Mouse (Mus musculus) fat pad, adult 2 months (tissue): ENCODE results near the gene Qrfp.

Experiments
- DNase-seq: peaks from one replicate; pipeline ENCODE4 v3.0.0-alpha.2; 2011; ENCODE audit warnings: low read depth, low spot score; ENCODE audit errors: extremely low read depth

Gene Qrfp

DNA sequence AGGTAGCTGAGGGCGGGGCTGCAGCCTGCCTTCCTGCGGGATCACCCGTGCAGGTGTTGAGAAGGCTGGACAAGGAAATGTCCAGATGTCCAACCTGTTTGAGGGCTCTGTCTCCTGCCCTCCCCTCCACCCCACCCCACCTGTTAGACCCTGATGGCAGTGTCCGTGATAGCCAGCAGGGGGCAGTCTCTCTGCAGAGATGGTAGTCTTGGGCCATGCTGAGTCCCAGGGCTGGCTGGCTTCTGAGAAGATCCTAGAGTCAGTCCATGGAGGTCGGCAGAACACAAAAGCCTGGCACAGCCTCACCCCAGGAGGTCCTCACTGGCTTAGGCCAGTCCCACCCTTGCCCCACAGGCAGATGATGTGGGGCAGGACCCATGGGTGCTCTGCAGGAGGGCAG is 5.0 kb upstream of the Qrfp start:
- no peak for DNase-seq

GRCm38 (mm10) chr2:31814699-31815098 is 4.3 kb upstream of the Qrfp start:
- DNase-seq, result peak; percentile 68

- DNase-seq, result no peak
These were observed 3.3 kb upstream of the Qrfp start for GRCm38 (mm10) chr2:31813641-31814040.

GRCm38 (mm10) chr2:31811086-31811958 is 942 bp upstream of the Qrfp start:
- no peak for DNase-seq

- DNase-seq, result no peak
These were observed 1.0 kb downstream of the Qrfp start for GRCm38 (mm10) chr2:31809358-31809740.

GRCm38 (mm10) chr2:31808410-31809357 is 1.7 kb downstream of the Qrfp start:
- DNase-seq, result no peak

DNA sequence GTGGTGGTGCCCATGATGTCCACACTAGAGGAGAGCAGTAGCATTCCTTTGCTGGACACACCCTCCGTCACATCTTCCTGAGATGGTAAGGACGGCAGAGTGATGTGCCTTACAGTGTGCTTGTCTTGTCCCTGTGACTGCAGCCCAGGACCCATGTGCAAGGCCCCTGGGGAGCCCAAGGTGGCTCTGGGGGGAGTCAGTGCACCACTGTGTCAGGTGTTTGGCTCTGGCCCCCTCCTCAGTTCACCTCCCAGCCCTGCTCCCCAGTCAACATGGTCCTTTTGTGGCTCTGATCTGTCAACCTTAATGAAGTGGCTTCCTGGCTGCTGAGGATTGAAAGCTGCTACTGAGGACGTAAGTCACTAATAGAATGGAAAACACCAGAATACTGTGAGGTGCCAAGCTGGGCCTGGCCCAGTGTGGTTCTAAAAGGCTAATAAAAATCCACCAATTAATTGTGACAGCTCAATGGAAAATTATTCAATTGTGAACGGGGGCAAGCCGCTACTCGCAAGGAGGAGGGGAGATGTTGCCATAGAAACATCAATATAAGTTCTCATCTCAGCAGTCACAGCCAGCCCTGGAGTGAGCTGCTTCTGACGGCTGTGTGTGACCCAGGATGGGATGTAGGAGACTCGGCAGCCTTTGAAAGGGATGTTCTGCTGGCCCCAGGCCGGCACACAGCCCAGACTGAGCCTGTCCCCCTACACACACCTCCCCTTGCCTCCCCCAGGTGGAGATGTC is 3.6 kb downstream of the Qrfp start:
- no peak for DNase-seq

- no peak for DNase-seq
These were observed 6.9 kb downstream of the Qrfp start for GRCm38 (mm10) chr2:31803480-31803879.

DNA sequence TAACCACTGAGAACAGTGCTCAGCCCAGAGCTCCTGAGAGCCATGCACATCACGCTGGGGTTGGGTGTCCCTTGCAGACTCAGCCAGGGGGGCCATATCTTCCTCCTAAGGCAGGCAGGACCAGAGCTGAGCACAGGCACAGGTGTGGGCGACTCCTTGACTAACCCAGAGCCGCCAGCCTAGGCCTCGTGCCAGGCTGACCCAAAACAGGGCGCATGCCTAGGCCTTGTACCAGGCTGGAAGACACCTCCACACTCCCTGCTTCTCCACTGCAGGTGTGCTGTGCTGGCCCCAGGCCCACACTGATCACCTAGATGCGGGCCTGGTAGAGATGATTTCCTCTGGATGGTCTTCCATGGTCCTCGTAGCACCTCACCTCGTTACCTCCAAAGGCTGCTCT is 7.6 kb downstream of the Qrfp start:
- DNase-seq, result no peak

DNA sequence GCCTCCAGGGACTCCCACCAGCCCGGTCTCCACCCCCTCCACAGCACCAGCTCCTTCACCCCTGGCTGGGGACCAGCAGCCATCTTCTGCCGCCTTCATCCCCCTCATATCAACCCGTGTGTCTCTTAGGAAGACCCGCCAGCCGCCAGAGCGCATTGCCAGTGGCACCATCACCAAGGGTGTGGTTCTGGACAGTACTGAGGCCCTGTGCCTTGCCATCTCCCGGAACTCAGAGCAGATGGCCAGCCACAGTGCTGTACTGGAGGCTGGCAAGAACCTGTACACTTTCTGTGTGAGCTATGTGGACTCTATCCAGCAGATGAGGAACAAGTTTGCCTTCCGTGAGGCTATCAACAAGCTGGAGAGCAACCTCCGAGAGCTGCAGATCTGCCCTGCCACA is 9.0 kb downstream of the Qrfp start:
- no peak for DNase-seq

DNA sequence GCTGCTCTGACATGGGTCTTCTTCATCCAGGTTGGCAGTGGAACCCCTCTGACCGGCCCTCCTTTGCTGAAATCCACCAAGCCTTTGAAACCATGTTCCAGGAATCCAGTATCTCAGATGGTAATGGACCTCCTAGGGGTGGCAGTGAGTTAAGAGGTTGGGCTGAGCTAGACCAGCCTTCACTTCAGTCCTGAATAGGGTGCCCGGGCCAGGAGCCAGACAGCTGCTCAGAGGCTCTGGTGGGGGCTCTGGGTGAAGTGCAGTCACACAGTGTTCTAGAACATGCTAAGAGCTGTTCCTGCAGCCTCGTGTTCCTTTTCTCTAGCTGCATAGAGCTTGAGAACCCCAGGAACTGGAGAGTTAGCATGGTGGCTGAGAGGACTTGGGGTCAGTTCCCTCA is 13.4 kb downstream of the Qrfp start:
- no peak for DNase-seq

GRCm38 (mm10) chr2:31792611-31793010 is 17.8 kb downstream of the Qrfp start:
- no peak for DNase-seq

GRCm38 (mm10) chr2:31791260-31791659 is 19.1 kb downstream of the Qrfp start:
- DNase-seq, result no peak

DNA sequence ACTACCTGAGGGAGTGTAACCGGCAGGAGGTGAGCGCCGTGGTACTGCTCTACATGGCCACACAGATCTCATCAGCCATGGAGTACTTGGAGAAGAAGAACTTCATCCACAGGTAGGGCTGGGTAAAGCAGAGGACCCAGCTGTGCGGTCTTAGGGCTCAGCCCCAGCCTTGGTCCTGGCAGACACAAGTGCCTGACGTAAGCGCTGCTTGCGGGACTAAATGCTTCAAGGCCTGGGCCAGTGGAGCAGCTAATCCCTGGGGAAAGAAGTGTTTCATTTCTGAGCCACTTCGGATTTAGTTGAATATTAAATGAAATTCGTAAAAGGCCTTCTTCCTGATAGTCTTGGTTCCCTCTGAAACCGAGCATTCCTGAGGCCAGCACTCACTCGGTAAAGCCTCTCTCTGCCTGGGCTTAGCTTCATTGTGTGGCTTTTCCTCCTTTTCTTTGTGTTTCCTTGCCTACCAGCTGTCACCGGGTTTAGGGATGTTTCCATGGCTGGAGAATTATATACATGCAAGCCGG is 19.6 kb downstream of the Qrfp start:
- no peak for DNase-seq

DNA sequence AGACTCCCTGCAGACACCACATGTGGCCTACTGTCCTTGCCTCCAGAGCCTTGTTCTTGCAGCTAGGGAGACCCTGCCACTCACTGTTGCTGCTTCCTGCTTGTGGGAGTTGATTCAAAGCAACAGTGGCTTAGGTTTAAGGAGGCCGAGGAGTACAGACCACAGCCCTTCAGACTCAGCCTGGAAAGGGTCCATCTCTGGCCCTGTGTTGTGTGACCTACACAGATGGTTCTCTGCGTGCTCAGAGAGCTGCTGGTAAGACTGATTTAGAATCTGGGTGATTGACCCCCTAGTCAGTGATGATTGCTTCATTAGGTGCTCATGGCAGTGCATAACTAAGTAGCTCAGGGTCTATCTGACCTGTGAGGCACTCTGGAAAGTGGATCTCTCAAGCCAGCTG is 21.2 kb downstream of the Qrfp start:
- DNase-seq, result no peak

- no peak for DNase-seq
These were observed 22.2 kb downstream of the Qrfp start for GRCm38 (mm10) chr2:31788227-31788626.

DNA sequence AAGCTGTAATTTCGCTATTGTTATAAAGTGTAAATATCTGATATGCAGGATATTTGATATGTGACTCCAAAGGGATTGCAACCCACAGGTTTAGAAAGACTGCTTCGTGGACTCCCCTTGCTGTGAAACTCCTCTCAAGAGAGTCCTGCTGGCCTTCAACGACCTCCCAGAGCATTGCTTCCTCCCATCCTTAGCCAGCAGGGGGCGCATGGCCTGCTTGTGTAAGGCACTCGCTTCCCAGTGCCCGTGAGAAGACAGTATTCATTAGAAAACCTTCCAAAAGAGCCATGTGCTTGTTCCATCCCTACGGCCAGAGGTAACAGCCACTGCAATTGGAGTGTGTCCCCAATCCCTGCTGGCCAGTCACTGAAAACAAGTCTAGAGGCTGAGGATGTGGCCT is 23.4 kb downstream of the Qrfp start:
- no peak for DNase-seq

DNA sequence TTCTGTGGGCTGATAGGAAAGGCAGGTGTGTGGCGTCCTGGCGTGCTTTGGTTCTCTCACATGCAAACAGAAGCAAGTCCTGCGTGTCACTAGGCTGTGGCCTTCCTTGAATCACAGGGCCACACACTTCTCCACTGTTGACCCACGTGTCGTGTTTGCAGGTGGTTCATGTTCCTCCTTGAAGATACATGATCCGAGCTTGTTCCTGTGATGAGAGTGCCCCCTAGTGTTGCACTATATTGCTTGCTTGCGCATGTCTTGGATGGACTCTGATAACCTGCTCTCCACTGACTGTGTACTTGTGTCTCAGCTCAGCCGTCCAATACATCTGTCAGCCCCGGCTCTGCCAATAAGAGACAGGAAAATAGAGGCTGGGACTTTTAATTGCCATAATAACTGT is 25.3 kb downstream of the Qrfp start:
- DNase-seq, result no peak

DNA sequence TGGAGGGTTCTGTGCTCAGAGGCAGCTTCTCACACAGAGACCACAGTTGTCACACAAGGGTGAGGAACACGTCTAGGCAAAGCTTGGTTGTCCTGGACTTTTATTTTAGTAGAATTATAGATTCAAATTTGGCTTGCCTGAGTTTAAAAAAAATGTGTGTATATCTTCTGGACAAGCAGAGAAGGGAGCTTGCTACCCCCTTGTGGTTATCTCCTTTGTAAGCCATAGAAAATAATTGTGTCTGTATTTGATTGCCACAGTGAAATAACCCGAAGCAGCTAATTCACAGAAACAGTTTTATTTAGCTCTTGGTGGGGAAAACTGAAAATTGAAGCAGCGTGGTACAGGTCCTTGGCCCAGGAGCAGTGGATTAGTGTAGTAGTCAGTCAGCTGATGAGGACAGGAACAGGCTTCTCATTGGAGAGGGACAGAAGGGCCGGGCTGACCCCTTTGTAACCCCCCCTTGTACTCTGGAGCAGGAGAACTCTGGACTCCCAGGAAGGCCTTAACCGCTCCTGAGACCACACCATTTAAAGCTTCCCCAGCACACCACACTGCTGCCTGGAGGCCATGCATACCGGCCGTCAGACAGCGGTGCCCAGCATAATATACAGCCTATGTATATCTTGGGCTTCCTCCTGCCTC is 27.3 kb downstream of the Qrfp start:
- no peak for DNase-seq

DNA sequence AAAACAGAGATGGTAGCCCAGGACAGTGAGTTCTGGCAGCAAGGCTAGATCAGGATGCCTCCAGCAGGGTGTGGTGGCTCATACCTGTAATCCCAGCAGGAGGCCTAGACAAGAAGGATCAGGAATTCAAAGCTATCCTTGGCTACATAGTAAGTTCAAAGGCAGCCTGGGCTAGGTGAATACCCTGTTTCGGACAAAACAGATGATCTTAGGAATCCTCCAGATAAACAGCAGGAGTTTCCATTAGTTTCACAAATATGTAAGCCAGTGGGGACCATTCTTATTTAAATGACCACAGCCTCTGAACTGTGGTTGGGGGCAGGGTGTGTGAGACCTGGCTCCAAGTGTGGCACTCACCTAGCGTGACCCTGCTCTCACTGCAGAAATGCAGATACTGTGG is 31.1 kb downstream of the Qrfp start:
- DNase-seq, result no peak

- DNase-seq, result no peak
These were observed 33.9 kb downstream of the Qrfp start for GRCm38 (mm10) chr2:31776479-31776878.
